Mouse (Mus musculus): ENCODE data around the gene Slc9a1. TPM values are rescaled to one million over a fixed set of nuclear protein-coding genes. Genes with fewer than 3 reads are reported as not detected.
A peak's percentile ranks its signal among the peaks of the same experiment; 100 is the strongest.

Slc9a1 gene
- total and polyA plus RNA-seq, 3 experiments = 3.1 to 14.0 TPM; not detected in 1

DNA sequence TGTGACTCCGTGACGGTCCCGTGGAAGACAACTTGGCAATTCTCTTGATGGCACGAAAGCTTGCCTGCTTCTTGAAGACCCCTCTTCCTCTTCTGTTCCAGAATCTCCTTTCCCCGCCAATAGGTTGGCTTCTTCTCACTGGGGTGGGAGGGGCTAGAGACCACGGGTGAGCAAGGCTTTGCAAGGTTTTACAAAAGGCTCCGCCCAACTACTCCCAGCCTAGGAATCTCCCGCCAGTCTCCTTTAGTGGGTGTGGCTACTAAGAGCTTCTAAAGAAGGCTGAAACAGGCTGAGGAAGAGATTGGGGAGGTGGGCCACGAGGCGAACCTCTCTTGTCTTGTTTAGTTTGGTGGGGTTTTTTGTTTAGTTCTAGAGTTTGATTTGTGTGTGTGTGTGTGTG lies 16.7 kb upstream of the Slc9a1 start:
- Histone ChIP-seq H3K9ac (ENCODE audit: control insufficient read depth, low read depth, low read length, poor library complexity, severe bottlenecking) (no peak overlapping the region), H3K27me3 (ENCODE audit: control insufficient read depth in 1 of 2, insufficient read depth in 2 of 2, low read length in 2 of 2) (no peaks in the 10 kb centered on the region), H3K27ac (ENCODE audit: control insufficient read depth, low read depth, low read length) (no peak overlapping the region), H3K4me1 (ENCODE audit: control insufficient read depth in 1 of 2, insufficient read depth in 2 of 2, low read length in 2 of 2) (peaks cover 0 to 12% of the 10 kb centered on the region in 2 experiments; a peak in 2 of 4 replicates), H3K4me3 (ENCODE audit: control insufficient read depth in 1 of 2, insufficient read depth in 1 of 2, low read depth in 2 of 2, low read length in 2 of 2) (peak overlapping the region in 1 of 2 experiments; percentile 29; a peak in 2 of 4 replicates), H3K9me3 (replicated peaks; ENCODE audit: insufficient read depth, low read length) (no peaks in the 10 kb centered on the region), H3K79me2 (ENCODE audit: control insufficient read depth, insufficient read depth, low read length, poor library complexity) (no peaks in the 10 kb centered on the region), H3K36me3 (ENCODE audit: control insufficient read depth in 1 of 2, insufficient read depth in 2 of 2, low read length in 2 of 2) (peaks cover 0 to 8% of the 10 kb centered on the region in 2 experiments; a peak in 2 of 4 replicates)
- TF ChIP-seq SMC3 (IDR thresholded peaks at IDR 0.05; ENCODE audit: low read depth, low read length) (no peak), RAD21 (IDR thresholded peaks at IDR 0.05; ENCODE audit: low read depth, low read length) (no peak), RCOR1 (IDR thresholded peaks at IDR 0.05; ENCODE audit: low read depth, low read length) (no peak), USF2 (IDR thresholded peaks at IDR 0.05; ENCODE audit: borderline replicate concordance in 1 of 2, insufficient read depth in 1 of 2, low read depth in 1 of 2, low read length in 2 of 2) (no peak), GATA1 (IDR thresholded peaks at IDR 0.05; ENCODE audit: low read depth, low read length) (no peak), ZC3H11A (IDR thresholded peaks at IDR 0.05; ENCODE audit: low read depth, low read length) (no peak), UBTF (IDR thresholded peaks at IDR 0.05; ENCODE audit: borderline replicate concordance, insufficient read depth, low read depth, low read length) (no peak), NRF1 (IDR thresholded peaks at IDR 0.05; ENCODE audit: insufficient read depth, low read depth, low read length, poor library complexity, severe bottlenecking) (no peak), POLR2AphosphoS2 (IDR thresholded peaks at IDR 0.05; ENCODE audit: low read length) (no peak), GABPA (IDR thresholded peaks at IDR 0.05; ENCODE audit: low read depth, low read length) (no peak), MAZ (IDR thresholded peaks at IDR 0.05; ENCODE audit: low read depth, low read length) (no peak), ZKSCAN1 (IDR thresholded peaks at IDR 0.05; ENCODE audit: low read depth, low read length) (no peak)
- peak; percentile 58 for DNase-seq (ENCODE audit: low read depth, low spot score)

DNA sequence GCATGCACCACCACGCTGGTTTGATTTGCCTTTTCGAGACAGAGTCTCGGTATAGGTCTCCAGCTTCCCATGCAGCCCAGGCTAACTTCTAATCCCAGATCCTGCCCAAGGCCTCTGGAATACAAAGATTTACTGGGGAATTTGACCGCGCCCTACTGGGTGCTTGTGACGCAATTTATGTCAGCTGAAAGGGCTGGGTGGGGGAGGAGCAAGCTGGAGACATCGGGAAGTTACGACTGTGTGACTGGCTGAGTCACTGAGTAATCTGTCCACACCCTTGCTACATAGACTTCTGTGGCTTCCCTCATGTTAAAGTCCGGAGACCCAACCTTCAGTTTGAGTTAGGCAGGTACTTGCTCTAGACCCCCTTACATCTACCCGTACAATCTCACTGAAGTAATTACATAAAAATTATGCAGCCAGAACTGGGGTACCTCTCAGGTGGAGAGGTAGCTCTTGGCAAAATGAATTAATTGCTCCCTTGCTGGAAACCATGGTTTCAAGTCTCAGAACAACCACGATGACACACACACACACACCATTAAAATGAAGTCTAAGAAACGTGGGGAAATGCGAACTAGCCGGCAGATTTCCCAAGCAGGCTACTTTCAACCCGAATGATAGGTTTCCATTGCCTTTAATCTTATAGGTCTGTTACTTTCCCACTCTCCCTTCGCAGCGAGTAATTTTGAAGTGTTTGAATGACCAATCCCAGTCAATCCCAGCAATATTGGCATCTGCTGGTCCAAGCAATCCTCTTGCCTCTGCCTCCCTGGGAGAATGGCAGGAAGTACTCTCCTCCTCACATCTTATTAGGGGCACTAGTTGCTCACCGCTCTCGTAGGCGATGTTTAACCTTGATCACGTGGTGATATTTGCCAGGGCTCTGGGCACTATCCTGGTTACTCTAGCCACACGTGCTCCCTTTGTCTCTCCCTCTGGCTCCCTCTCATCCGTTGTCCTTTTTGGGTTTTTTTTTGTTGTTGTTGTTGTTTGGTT lies 15.8 kb upstream of the Slc9a1 start, which contains the start of gene Wdtc1:
Gene Wdtc1, minus strand, starts transcription at position 115 of the 999 bp plus-strand sequence.
- DNase-seq (ENCODE audit: low read depth, low spot score) = peak; percentile 84
- H3K9me3 ChIP-seq (replicated peaks; ENCODE audit: insufficient read depth, low read length) = no peaks in the 10 kb centered on the region
- peak within 1 kb of the TSS; percentile 25 to 29; a peak in 3 of 4 replicates for H3K4me3 ChIP-seq (ENCODE audit: control insufficient read depth in 1 of 2, insufficient read depth in 1 of 2, low read depth in 2 of 2, low read length in 2 of 2)
- no peaks in the 10 kb centered on the region for H3K79me2 ChIP-seq (ENCODE audit: control insufficient read depth, insufficient read depth, low read length, poor library complexity)
- H3K27me3 ChIP-seq (ENCODE audit: control insufficient read depth in 1 of 2, insufficient read depth in 2 of 2, low read length in 2 of 2) = no peaks in the 10 kb centered on the region
- H3K4me1 ChIP-seq (ENCODE audit: control insufficient read depth in 1 of 2, insufficient read depth in 2 of 2, low read length in 2 of 2) = peaks cover 0 to 12% of the 10 kb centered on the region in 2 experiments; a peak in 2 of 4 replicates
- H3K27ac ChIP-seq (ENCODE audit: control insufficient read depth, low read depth, low read length) = peak within 1 kb of the TSS; percentile 32
- H3K36me3 ChIP-seq (ENCODE audit: control insufficient read depth in 1 of 2, insufficient read depth in 2 of 2, low read length in 2 of 2) = peaks cover 0 to 8% of the 10 kb centered on the region in 2 experiments; a peak in 2 of 4 replicates
- peak within 1 kb of the TSS; percentile 21; the same call in 1 of the 2 replicates for H3K9ac ChIP-seq (ENCODE audit: control insufficient read depth, low read depth, low read length, poor library complexity, severe bottlenecking)
- TF ChIP-seq MAFK (IDR thresholded peaks at IDR 0.05; ENCODE audit: borderline replicate concordance, low read depth, low read length) = no peak
- 0 out of 4 replicates have a peak, but pooled peaks of 1 of the 2 experiments have one; percentile 30 for TF ChIP-seq POLR2A (IDR thresholded peaks at IDR 0.05; ENCODE audit: control insufficient read depth in 1 of 2, insufficient read depth in 1 of 2, low read depth in 1 of 2, low read length in 2 of 2, poor library complexity in 1 of 2)
- no peak for TF ChIP-seq ZNF384 (IDR thresholded peaks at IDR 0.05; ENCODE audit: low read depth, low read length)
- TF ChIP-seq ZKSCAN1 (IDR thresholded peaks at IDR 0.05; ENCODE audit: low read depth, low read length) = peak; percentile 87
- peak; percentile 22; the same call in 1 of the 2 replicates for TF ChIP-seq HCFC1 (IDR thresholded peaks at IDR 0.05; ENCODE audit: low read depth, low read length)
- no peak for TF ChIP-seq GATA1 (IDR thresholded peaks at IDR 0.05; ENCODE audit: low read depth, low read length)
- no peak for TF ChIP-seq USF1 (IDR thresholded peaks at IDR 0.05; ENCODE audit: low read depth, low read length)
- peak; percentile 42; the same call in 1 of the 2 replicates for TF ChIP-seq RCOR1 (IDR thresholded peaks at IDR 0.05; ENCODE audit: low read depth, low read length)
- TF ChIP-seq TBP (IDR thresholded peaks at IDR 0.05; ENCODE audit: low read depth, low read length) = 0 out of 2 replicates have a peak, but pooled peaks have one; percentile 42
- peak; percentile 47; the same call in 1 of the 2 replicates for TF ChIP-seq MAX (IDR thresholded peaks at IDR 0.05; ENCODE audit: low read length)
- no peak for TF ChIP-seq SMC3 (IDR thresholded peaks at IDR 0.05; ENCODE audit: low read depth, low read length)
- peak; percentile 88 for TF ChIP-seq ETS1 (IDR thresholded peaks at IDR 0.05; ENCODE audit: low read depth, low read length)
- no peak for TF ChIP-seq POLR2AphosphoS5 (IDR thresholded peaks at IDR 0.05; ENCODE audit: borderline replicate concordance, low read depth, low read length)
- TF ChIP-seq SIN3A (IDR thresholded peaks at IDR 0.05; ENCODE audit: low read length) = peak; percentile 39; the same call in 1 of the 2 replicates
- no peak for TF ChIP-seq MEF2A (IDR thresholded peaks at IDR 0.05; ENCODE audit: extremely low read depth, insufficient replicate concordance, low read depth, low read length, poor library complexity, severe bottlenecking)
- TF ChIP-seq UBTF (IDR thresholded peaks at IDR 0.05; ENCODE audit: borderline replicate concordance, insufficient read depth, low read depth, low read length) = no peak
- TF ChIP-seq MAZ (IDR thresholded peaks at IDR 0.05; ENCODE audit: low read depth, low read length) = 0 out of 2 replicates have a peak, but pooled peaks have one; percentile 38
- TF ChIP-seq GABPA (IDR thresholded peaks at IDR 0.05; ENCODE audit: low read depth, low read length) = no peak
- no peak for TF ChIP-seq POLR2AphosphoS2 (IDR thresholded peaks at IDR 0.05; ENCODE audit: low read length)
- TF ChIP-seq TCF12 (IDR thresholded peaks at IDR 0.05; ENCODE audit: low read depth, low read length) = no peak
- TF ChIP-seq NELFE (IDR thresholded peaks at IDR 0.05; ENCODE audit: low read depth, low read length) = no peak
